Mouse (Mus musculus) thymus, postnatal 0 days (tissue): Measurements from ENCODE around the gene Cerkl. TPM values are rescaled to one million over a fixed set of nuclear protein-coding genes. Genes with fewer than 3 reads are reported as not detected.
A peak's percentile ranks its signal among the peaks of the same experiment; 100 is the strongest.

Experiments used
- DNase-seq: peaks from one replicate; pipeline ENCODE4 v3.0.0-alpha.2; 2015; ENCODE audit warnings: low spot score
- polyA plus RNA-seq: library from polyadenylated mRNA; unstranded; fragments of >200 nt; fragmentation: Nextera tagmentation; extraction: Ambion mirVana; gene quantifications from 2 replicates; pipeline ENCODE4 v1.2.1, GENCODE M21; 2015

Gene Cerkl
- polyA plus RNA-seq, result 3.8 and 4.3 TPM in 2 replicates

GRCm38 (mm10) chr2:79456575-79457349 lies at the start of gene Cerkl, which contains the start of gene Neurod1:
Cerkl (minus strand) TSS chr2:79456785.
Neurod1 (minus strand) TSS chr2:79456751.
- no peak for DNase-seq

GRCm38 (mm10) chr2:79498990-79499755 lies 42.6 kb upstream of the Cerkl start:
- peak; percentile 62 for DNase-seq

GRCm38 (mm10) chr2:79485127-79485526 lies 28.5 kb upstream of the Cerkl start:
- no peak for DNase-seq

- no peak for DNase-seq
Observed at GRCm38 (mm10) chr2:79482511-79482910, 25.9 kb upstream of the Cerkl start.

GRCm38 (mm10) chr2:79462411-79462810 lies 5.8 kb upstream of the Cerkl start:
- no peak for DNase-seq

GRCm38 (mm10) chr2:79461861-79462260 lies 5.3 kb upstream of the Cerkl start:
- no peak for DNase-seq

- DNase-seq, result no peak
Observed at GRCm38 (mm10) chr2:79460586-79460985, 4.0 kb upstream of the Cerkl start.

GRCm38 (mm10) chr2:79460107-79460506 lies 3.5 kb upstream of the Cerkl start:
- no peak for DNase-seq

- DNase-seq, result no peak
Observed at GRCm38 (mm10) chr2:79459061-79460045, 2.8 kb upstream of the Cerkl start.

GRCm38 (mm10) chr2:79457932-79458331 lies 1.3 kb upstream of the Cerkl start:
- DNase-seq, result no peak

- no peak for DNase-seq
Observed at GRCm38 (mm10) chr2:79457434-79457833, 849 bp upstream of the Cerkl start.

GRCm38 (mm10) chr2:79455646-79456045 lies 939 bp downstream of the Cerkl start:
- no peak for DNase-seq

GRCm38 (mm10) chr2:79454786-79455446 lies 1.7 kb downstream of the Cerkl start:
- DNase-seq, result no peak

GRCm38 (mm10) chr2:79453901-79454781 lies 2.4 kb downstream of the Cerkl start:
- peak; percentile 34 for DNase-seq

GRCm38 (mm10) chr2:79451438-79451837 lies 5.1 kb downstream of the Cerkl start:
- DNase-seq, result no peak

GRCm38 (mm10) chr2:79450684-79451394 lies 5.7 kb downstream of the Cerkl start:
- DNase-seq, result no peak

GRCm38 (mm10) chr2:79449371-79449770 lies 7.2 kb downstream of the Cerkl start:
- DNase-seq, result no peak

GRCm38 (mm10) chr2:79447198-79447597 lies 9.4 kb downstream of the Cerkl start:
- DNase-seq, result no peak
